23 mouse cellular contexts compared by ENCODE assay signal in genomic region chr16:30665881-30666280, GRCm38 (mm10).
DNase-seq lines count a peak whose midpoint lies in the region; ATAC-seq lines count a peak whose summit lies in the region.
"Had no signal": no experiment of that assay in that cellular context is flagged by ENCODE, and none has a peak within 500 bp of the region (broad histone marks: within the 10 kb centered on the region; RNA-seq: fewer than 3 reads in every experiment).

No protein-coding gene starts in this region.

- no peak overlapping the region for H3K9ac ChIP-seq in embryonic facial prominence, embryonic 14.5 days (ENCODE audit: low read depth, low read length)
- H3K9ac ChIP-seq: embryonic facial prominence, embryonic 12.5 days; forebrain, embryonic 12.5 days; hindbrain, embryonic 13.5 days; intestine, embryonic 15.5 days had no signal

- H3K27ac ChIP-seq in embryonic facial prominence, embryonic 14.5 days (replicated peaks; ENCODE audit: low read depth, low read length) = no peak overlapping the region
- no peak overlapping the region for H3K27ac ChIP-seq in embryonic facial prominence, embryonic 10.5 days (replicated peaks)
- H3K27ac ChIP-seq: embryonic facial prominence, embryonic 12.5 days; forebrain, embryonic 12.5 days; heart, embryonic 10.5 days; hindbrain, embryonic 13.5 days; intestine, embryonic 15.5 days had no signal

- no peaks in the 10 kb centered on the region for H3K36me3 ChIP-seq in embryonic facial prominence, embryonic 14.5 days (ENCODE audit: control insufficient read depth, insufficient read depth, low read length)
- H3K36me3 ChIP-seq in embryonic facial prominence, embryonic 10.5 days (replicated peaks) = no peaks in the 10 kb centered on the region
- H3K36me3 ChIP-seq: embryonic facial prominence, embryonic 12.5 days; forebrain, embryonic 12.5 days; G1E; heart, embryonic 10.5 days; hindbrain, embryonic 13.5 days; intestine, embryonic 15.5 days had no signal

- no peaks in the 10 kb centered on the region for H3K9me3 ChIP-seq in embryonic facial prominence, embryonic 14.5 days (ENCODE audit: control insufficient read depth, low read length)
- H3K9me3 ChIP-seq in embryonic facial prominence, embryonic 10.5 days = no peaks in the 10 kb centered on the region
- H3K9me3 ChIP-seq: embryonic facial prominence, embryonic 12.5 days; forebrain, embryonic 12.5 days; G1E; heart, embryonic 10.5 days; hindbrain, embryonic 13.5 days; intestine, embryonic 15.5 days had no signal

- H3K4me2 ChIP-seq in embryonic facial prominence, embryonic 14.5 days (ENCODE audit: low read depth, low read length) = no peak overlapping the region
- H3K4me2 ChIP-seq: embryonic facial prominence, embryonic 12.5 days; forebrain, embryonic 12.5 days; hindbrain, embryonic 13.5 days; intestine, embryonic 15.5 days had no signal

- no peak for ATAC-seq in embryonic facial prominence, embryonic 14.5 days (ENCODE audit: low read depth)
- ATAC-seq: CD4-positive, CD25-positive, alpha-beta regulatory T cell, adult 4 months; forebrain, embryonic 16.5 days; intestine, embryonic 15.5 days had no signal

- H3K4me1 ChIP-seq in embryonic facial prominence, embryonic 14.5 days (ENCODE audit: control insufficient read depth, insufficient read depth, low read length) = peaks cover 15% of the 10 kb centered on the region
- H3K4me1 ChIP-seq in embryonic facial prominence, embryonic 10.5 days = peaks cover 40% of the 10 kb centered on the region
- H3K4me1 ChIP-seq: intestine, embryonic 15.5 days had no signal

- H3K27me3 ChIP-seq in embryonic facial prominence, embryonic 14.5 days (replicated peaks; ENCODE audit: control insufficient read depth, insufficient read depth, low read length) = no peaks in the 10 kb centered on the region
- H3K27me3 ChIP-seq in embryonic facial prominence, embryonic 10.5 days (replicated peaks; ENCODE audit: low read depth, poor library complexity, severe bottlenecking) = 0 out of 2 replicates have a peak, but pooled peaks cover 8% of the 10 kb centered on the region
- H3K27me3 ChIP-seq: forebrain, embryonic 12.5 days; intestine, embryonic 15.5 days had no signal

- H3K4me3 ChIP-seq in embryonic facial prominence, embryonic 14.5 days (ENCODE audit: low read depth, low read length) = no peak overlapping the region
- H3K4me3 ChIP-seq in embryonic facial prominence, embryonic 10.5 days = no peak overlapping the region
- H3K4me3 ChIP-seq: embryonic facial prominence, embryonic 12.5 days; forebrain, embryonic 12.5 days; heart, embryonic 10.5 days; hindbrain, embryonic 13.5 days; intestine, embryonic 15.5 days had no signal

- 48% methylated on average over 2 of the region's 2 CpGs for WGBS in embryonic facial prominence, embryonic 14.5 days
- 65% methylated on average over 2 of the region's 2 CpGs for WGBS in embryonic facial prominence, embryonic 10.5 days

- peak; percentile 22 for DNase-seq in adrenal gland, postnatal 14 days
- no peak for DNase-seq in adrenal gland, adult 2 months
- DNase-seq in embryonic facial prominence, embryonic 14.5 days (ENCODE audit: low spot score) = peak; percentile 32
- no peak for DNase-seq in embryonic facial prominence, embryonic 10.5 days (ENCODE audit: low spot score)
- peak; percentile 52 for DNase-seq in kidney, postnatal 10 days
- DNase-seq in kidney, adult 11 months = no peak
- peak; percentile 8 for DNase-seq in MN1 (ENCODE audit: low spot score)
- DNase-seq: adrenal gland, postnatal 25 days; B cell, adult 2 months; cerebellum, adult 18-20 months; embryo, embryonic 11 days; gastrocnemius, postnatal 10 days; heart, adult 18-20 months; heart, postnatal 10 days; heart, postnatal 4 days had no signal

Comparison
In these comparisons a context has a peak if more than half of its experiments do, and no peak if none do; other contexts are left out.
1. DNase-seq: peak in adrenal gland, postnatal 14 days (single experiment), embryonic facial prominence, embryonic 14.5 days (single experiment), kidney, postnatal 10 days (single experiment) and MN1 (single experiment); none in adrenal gland, adult 2 months (single experiment), embryonic facial prominence, embryonic 10.5 days (single experiment) and kidney, adult 11 months (single experiment).